Mouse (Mus musculus): Measurements from ENCODE around the gene Acvrl1.

The Acvrl1 gene

GRCm38 (mm10) chr15:101142672-101143071 is 14.3 kb downstream of the Acvrl1 start:
- DNase-seq (ENCODE audit: low spot score in 2 of 2) = no peak

- peak; percentile 72 to 75 for DNase-seq (ENCODE audit: low spot score in 2 of 2)
Measured at GRCm38 (mm10) chr15:101143494-101143893, 15.2 kb downstream of the Acvrl1 start.

GRCm38 (mm10) chr15:101144176-101144575 is 15.9 kb downstream of the Acvrl1 start:
- DNase-seq (ENCODE audit: low spot score in 2 of 2) = no peak

- no peak for DNase-seq (ENCODE audit: low spot score in 2 of 2)
Measured at GRCm38 (mm10) chr15:101144779-101145178, 16.5 kb downstream of the Acvrl1 start.

- DNase-seq (ENCODE audit: low spot score in 2 of 2) = peak; percentile 95
Measured at GRCm38 (mm10) chr15:101145424-101146099, 17.2 kb downstream of the Acvrl1 start.

GRCm38 (mm10) chr15:101146100-101146965 is 18.0 kb downstream of the Acvrl1 start:
- no peak for DNase-seq (ENCODE audit: low spot score in 2 of 2)

- peak in 1 of 2 experiments; percentile 65 for DNase-seq (ENCODE audit: low spot score in 2 of 2)
Measured at GRCm38 (mm10) chr15:101147115-101147909, 19.0 kb downstream of the Acvrl1 start.

- no peak for DNase-seq (ENCODE audit: low spot score in 2 of 2)
Measured at GRCm38 (mm10) chr15:101147910-101148273, 19.6 kb downstream of the Acvrl1 start.

GRCm38 (mm10) chr15:101148604-101149003 is 20.3 kb downstream of the Acvrl1 start:
- DNase-seq (ENCODE audit: low spot score in 2 of 2) = no peak

- DNase-seq (ENCODE audit: low spot score in 2 of 2) = no peak
Measured at GRCm38 (mm10) chr15:101151409-101152261, 23.3 kb downstream of the Acvrl1 start.

GRCm38 (mm10) chr15:101154700-101155616 is 26.6 kb downstream of the Acvrl1 start:
- DNase-seq (ENCODE audit: low spot score in 2 of 2) = no peak

GRCm38 (mm10) chr15:101160128-101160527 is 31.8 kb downstream of the Acvrl1 start:
- no peak for DNase-seq (ENCODE audit: low spot score in 2 of 2)

- peak; percentile 90 to 92 for DNase-seq (ENCODE audit: low spot score in 2 of 2)
Measured at GRCm38 (mm10) chr15:101160591-101160990, 32.3 kb downstream of the Acvrl1 start.

GRCm38 (mm10) chr15:101161534-101161933 is 33.2 kb downstream of the Acvrl1 start:
- no peak for DNase-seq (ENCODE audit: low spot score in 2 of 2)

- DNase-seq (ENCODE audit: low spot score in 2 of 2) = peak; percentile 81 to 86
Measured at GRCm38 (mm10) chr15:101163056-101163458, 34.7 kb downstream of the Acvrl1 start.

GRCm38 (mm10) chr15:101163854-101164253 is 35.5 kb downstream of the Acvrl1 start:
- DNase-seq (ENCODE audit: low spot score in 2 of 2) = no peak

GRCm38 (mm10) chr15:101164291-101164690 is 36.0 kb downstream of the Acvrl1 start:
- no peak for DNase-seq (ENCODE audit: low spot score in 2 of 2)

GRCm38 (mm10) chr15:101165658-101166437 is 37.5 kb downstream of the Acvrl1 start:
- no peak for DNase-seq (ENCODE audit: low spot score in 2 of 2)

- DNase-seq (ENCODE audit: low spot score in 2 of 2) = no peak
Measured at GRCm38 (mm10) chr15:101167553-101167952, 39.2 kb downstream of the Acvrl1 start.

All from right cerebral cortex, postnatal 10 days (tissue).